Mouse (Mus musculus): ENCODE measurements at regions not wholly inside any gene's neighbourhood (a gene's known extent, or its start where the extent isn't known, plus 50 kb on each side); places are given as distances from the start of the nearest gene placed in this dataset.

DNA sequence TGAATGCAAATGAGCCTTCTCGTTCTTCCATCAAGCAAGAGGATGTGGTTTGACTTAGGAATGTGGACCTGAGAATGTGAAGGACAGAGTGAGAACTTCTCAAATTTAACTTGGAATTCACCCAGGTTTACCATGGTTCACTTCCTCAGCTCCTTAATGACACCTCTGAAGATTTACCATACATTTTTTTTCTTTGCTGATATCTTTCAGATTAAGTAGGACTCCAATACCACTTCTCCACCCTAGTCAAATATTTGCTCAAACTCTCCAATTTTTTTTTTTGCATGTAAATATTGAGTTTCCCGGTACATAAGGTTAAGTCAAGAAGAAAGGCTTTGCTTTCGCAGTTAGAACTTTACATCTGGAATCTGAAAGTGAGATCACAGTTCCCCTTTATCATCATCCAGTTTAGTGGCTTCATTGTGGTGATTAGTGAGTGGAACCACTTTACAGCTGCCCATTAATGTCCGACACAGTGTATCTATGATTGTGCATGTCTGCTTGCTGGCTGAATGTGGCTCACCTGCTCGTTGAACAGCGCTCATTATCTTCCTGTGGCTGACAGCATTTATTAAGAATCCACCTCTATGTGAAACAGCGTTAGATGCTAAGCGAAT lies 446.0 kb upstream of the Adam34 start:
- DNase-seq = no peak

DNA sequence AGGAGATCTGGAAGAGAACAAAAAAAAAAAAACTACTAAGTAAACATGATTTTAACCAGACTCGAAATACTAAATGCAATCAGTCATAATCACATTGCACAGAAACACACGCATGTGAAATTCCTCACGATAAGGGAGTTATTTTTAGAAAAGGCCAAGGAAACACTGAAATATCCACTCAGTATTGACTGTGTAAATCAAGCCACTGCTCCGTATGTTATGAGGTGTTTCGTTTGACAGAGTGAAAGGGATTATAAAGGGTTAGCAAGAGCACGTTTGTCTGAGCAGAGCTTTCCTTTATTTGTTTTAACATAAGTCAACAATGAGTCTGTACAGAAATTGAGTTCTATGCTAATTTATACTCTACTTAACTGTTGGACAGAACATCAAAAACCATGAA lies 455.3 kb upstream of the Adam34 start:
- DNase-seq = no peak

DNA sequence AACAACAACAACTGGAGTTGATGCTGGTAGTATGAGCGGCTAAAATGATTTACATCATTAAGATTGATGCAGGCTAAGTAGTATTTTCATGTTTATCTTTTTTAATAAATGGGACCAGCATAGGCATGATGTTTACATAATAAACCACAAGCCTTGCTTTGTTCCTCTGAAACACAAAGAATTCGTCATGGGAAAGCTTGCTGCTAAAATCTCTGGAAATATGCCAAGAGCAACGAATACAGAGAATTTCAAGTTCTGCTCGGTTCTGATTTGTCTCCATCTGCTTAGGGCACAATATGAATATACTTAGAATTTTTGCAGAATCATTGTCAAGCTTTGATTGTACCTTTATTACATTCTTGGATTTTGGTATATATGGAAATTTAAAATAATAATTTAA lies 467.2 kb upstream of the Adam34 start:
- DNase-seq = no peak

- no peak for DNase-seq
Measured at GRCm38 (mm10) chr8:44202228-44202627, 492.4 kb upstream of the Adam34 start.

GRCm38 (mm10) chr8:44206391-44207170 lies 496.7 kb upstream of the Adam34 start:
- DNase-seq = no peak

GRCm38 (mm10) chr8:44222346-44222745 lies 512.5 kb upstream of the Adam34 start:
- no peak for DNase-seq

DNA sequence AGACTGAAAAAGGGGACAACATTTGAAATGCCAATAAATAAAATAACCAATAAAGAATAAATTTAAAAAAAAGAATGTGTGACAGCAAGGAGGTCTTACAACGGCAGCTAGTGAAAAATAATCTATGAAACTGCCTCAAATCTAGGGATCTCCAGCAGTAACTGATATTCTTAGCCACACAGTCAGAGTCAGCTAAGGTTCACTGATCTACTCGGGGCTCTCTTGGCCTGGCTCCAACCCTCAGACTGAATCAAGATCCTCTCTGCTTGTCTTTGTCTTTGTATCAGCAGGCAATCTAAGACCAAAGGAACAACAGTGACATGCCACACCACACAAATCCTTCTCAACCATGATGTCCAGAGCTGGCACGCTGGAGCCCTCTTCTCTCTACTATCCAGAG lies 542.5 kb upstream of the Adam34 start:
- DNase-seq = no peak

DNA sequence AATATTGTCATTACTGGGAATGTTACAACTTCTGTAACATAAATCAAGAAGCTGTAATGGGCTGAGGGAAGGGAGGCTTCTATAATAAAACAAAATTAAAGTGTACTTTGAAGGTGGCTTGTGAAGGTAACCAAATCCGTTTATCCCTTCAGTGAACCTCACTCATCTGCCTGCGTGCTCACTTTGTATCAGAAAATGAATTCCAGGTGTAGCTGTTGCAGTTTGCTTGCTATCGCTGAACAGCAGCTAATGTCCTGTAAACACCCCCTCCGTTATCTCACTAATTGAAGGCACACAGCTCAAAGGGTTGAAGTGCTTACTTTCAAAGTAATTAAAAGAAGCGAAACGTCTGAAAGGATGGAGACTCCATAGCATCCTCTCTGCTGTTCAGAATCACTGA lies 547.2 kb upstream of the Adam34 start:
- DNase-seq = no peak

DNA sequence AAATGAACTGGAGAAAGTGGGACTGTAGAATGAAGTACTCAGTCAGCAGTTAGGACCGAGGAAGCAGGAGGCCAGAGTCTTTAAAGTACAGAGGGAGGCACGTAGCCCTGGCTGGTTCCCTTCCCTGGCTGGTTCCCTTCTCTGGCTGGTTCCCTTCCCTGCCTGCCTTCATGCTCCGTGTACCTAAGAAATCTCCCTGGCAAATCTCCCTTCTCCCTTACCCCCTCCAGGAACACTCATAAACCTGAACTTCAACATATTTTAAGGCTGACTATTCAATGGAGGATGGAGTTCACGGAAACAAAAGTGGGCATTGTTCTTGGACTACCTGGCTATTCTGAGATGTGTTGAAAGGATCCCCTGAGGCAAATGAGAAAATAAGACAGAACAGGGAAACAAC lies 551.2 kb upstream of the Adam34 start:
- DNase-seq = no peak

- no peak for DNase-seq
Measured at GRCm38 (mm10) chr8:44273300-44273699, 563.5 kb upstream of the Adam34 start.

DNA sequence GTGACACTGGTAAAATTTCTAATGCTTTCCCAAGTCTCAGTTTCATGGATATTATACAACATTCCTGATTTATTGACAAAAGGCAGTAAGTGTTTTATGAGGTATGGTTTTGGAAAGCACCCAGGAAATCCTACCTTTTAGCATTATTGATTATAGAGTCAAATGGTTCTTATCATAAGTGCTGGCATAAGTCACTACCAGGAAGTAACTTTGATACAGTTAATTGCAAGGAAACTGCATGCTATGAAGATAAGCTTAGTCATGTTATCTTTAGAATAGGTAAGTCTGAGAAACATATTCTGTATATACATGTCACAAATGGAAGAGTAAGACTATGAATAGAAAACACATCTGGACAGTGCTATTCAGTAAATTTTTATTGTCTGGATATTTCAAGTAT lies 608.4 kb upstream of the Adam34 start:
- no peak for DNase-seq

GRCm38 (mm10) chr8:44334323-44334993 lies 600.8 kb upstream of the Fat1 start:
- DNase-seq = no peak

- DNase-seq = no peak
Measured at GRCm38 (mm10) chr8:44343401-44343800, 591.8 kb upstream of the Fat1 start.

DNA sequence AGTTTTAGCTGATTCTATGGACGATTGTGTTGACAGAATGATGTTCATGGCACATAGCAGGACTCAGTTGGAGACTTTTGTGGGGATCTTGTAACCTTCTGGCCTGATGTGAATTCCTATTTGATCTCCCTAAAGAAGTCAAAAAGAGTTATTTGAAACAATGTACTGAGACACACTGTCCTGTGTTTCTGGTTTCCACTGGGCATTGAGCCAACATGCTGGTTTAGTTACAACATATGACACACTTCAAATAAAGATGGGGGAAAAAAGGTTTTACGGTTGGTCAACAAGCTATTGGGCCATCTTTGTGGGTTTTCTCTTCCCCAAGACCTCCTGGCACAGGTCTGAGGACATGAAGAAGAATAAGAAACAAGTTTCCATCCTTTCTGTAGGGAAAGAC lies 591.3 kb upstream of the Fat1 start:
- DNase-seq = no peak

DNA sequence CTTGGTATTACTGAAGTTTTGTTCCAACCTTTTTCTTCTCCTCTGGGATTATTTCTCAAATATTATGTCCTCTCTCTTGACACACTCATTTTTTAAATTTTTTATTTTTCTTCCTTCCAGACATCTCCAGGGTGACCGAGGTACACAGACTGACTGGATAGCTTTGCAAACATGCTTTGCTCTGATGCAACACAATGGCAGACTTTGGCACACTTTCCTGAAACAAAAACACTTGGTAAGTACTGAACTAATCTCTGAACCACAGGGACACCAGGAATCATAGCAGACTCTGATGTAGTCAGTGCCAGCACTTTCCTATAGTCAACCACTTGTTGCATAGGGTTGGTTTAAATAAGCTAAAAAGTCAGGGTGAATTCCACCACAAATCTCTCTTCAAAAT lies 587.8 kb upstream of the Fat1 start:
- DNase-seq = no peak

GRCm38 (mm10) chr8:44373987-44374386 lies 561.3 kb upstream of the Fat1 start:
- no peak for DNase-seq

DNA sequence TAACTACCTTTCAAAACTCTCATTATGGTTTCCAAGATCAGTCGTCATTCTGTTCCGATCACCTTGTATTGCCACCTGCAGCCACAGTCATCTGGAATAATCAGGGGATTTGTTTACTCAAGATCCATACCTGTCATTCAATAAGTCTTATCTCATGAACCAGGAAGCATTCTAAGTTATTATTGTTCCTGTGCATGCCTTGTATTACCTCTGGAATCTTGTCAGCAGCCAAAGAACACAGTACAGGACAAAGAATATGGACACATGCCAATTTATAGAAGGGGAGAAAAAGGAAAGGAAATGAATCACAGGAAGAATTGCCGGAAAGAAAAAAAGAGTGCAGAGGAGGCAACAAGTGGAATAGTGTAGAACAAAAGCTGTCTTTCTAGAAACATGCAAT lies 557.5 kb upstream of the Fat1 start:
- no peak for DNase-seq

GRCm38 (mm10) chr8:44408462-44408861 lies 526.8 kb upstream of the Fat1 start:
- no peak for DNase-seq

GRCm38 (mm10) chr8:44410261-44410660 lies 525.0 kb upstream of the Fat1 start:
- DNase-seq = no peak

GRCm38 (mm10) chr8:44418003-44418402 lies 517.2 kb upstream of the Fat1 start:
- DNase-seq = no peak

DNA sequence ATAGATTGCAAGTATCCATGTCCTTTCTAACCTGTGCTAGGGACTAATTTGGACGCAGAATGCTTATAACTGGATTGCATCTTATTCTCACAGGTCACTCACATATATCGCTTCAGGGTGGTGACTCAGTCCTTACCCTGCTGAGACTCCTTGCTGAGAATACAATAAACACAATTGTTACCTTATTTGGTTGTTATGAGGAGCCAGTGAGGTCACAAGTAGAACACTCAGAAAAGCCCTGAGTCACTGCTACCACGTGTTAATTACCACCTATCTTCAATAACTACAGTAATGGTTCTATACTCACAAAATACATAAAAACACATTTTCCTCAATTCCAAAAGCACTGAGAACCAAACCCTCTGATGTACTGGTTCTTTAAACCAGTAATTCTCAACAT lies 479.8 kb upstream of the Fat1 start:
- DNase-seq = no peak

DNA sequence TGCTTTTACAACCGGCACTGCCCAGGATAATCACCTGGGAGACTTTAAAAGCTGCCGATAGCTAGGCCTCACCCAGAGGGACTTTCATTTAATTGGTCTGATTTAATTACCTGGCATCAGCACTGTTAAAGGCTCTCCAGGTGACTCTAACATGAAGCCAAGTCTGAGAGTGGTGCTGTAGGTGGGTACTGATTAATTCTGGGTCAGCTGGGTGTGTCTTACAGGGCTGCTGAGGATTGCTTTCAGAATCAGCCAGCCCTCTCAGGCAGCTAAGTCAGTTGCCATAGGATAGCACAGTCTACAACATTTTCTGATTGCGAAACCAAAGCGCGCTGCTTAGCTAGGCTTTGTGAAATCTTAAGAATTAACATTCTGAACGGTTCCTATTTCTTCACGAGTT lies 478.9 kb upstream of the Fat1 start:
- no peak for DNase-seq

GRCm38 (mm10) chr8:44466409-44467078 lies 468.7 kb upstream of the Fat1 start:
- no peak for DNase-seq

GRCm38 (mm10) chr8:44512876-44513275 lies 422.4 kb upstream of the Fat1 start:
- no peak for DNase-seq
